Mouse (Mus musculus) retina, adult 2 months (tissue): ENCODE measurements around the gene 2010315B03Rik.
"Not testable (repeated sequence)": the region's sequence is repeated elsewhere in the genome, so short reads cannot be mapped to it uniquely, and the experiment has no call there.

Experiments used
- DNase-seq: peaks from one replicate; pipeline ENCODE4 v3.0.0-alpha.2; 2012; ENCODE audit warnings: low read depth, low spot score

2010315B03Rik gene

DNA sequence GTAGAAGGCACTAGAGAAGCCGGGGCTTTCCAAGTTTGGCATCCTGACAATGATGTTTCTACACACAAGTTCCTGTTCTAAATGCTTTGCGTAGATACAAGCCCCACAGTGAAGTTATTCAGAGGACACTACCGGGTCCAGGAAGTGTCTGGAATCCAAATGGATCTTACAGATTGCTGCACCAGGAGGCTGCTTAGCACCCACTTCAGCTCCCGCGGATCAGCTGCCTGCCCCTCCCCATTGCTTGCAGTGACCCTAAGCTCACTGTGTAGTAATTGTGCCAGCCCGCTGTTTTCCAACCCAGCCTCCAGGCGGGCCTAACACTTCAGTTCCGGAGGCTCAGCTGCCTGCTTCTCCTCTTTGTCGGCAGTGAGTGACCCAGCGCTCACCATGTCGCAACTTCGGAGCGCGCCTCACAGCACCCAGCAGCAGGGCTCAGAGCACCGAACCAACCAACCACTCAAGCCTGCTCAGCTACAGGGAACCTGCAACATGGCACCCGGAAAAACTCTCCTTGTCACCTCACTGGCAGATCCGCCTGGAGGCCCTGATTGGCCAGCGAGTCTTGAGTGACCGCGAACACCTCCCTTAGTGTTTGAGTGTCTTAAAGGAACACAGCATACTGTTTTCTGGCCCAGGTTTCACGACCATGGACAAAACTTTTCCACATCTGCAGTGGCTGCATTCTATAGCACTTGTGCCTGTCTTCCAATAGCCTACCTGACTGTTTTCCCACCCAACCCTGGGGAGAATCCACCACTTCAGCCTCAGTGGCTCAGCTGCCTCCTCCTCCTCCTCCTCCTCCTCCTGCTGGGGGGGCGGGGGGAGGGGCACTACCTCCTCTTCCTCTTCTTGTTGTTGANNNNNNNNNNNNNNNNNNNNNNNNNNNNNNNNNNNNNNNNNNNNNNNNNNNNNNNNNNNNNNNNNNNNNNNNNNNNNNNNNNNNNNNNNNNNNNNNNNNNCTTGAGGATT lies at the start of gene 2010315B03Rik:
Gene 2010315B03Rik (minus strand): TSS at position 526 of the 972 bp plus-strand sequence.
- DNase-seq = peak; percentile 66

DNA sequence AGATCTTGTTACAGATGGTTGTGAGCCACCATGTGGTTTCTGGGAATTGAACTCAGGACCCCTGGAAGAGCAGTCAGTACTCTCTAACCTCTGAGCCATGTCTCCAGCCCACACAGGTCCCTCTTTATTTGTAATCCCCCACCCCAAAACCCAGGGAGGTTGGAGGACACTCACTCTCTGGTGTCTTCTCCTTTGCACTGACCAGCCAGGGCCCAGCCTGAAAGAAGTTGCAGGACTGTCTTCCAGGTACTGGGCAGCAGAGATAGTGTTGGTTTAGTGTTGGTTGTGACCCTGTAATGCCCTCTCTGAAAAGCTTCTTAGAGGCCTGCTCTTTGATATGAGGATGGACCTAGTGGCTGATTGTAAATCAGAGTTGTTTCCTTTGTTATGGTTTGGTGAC lies 994 bp downstream of the 2010315B03Rik start:
- no peak for DNase-seq

DNA sequence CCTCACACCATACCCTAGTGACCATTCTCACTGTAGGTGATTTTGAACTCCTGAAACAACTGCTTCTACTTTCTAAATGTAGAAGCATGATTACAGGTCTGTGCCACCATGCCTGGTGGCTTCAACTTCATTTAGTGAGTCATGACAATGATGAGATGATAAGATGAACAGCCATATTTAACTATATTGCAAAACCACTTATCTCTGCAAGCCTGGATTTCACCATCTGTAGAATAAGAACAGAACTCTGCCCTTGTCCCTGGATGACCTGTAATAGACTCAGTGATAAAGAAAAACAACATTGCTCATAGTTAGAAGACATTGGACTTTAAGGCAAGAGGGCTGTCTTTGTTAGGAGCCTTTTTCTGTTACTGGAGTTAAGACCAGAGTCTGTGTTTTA lies 24.2 kb downstream of the 2010315B03Rik start:
- DNase-seq = no peak

DNA sequence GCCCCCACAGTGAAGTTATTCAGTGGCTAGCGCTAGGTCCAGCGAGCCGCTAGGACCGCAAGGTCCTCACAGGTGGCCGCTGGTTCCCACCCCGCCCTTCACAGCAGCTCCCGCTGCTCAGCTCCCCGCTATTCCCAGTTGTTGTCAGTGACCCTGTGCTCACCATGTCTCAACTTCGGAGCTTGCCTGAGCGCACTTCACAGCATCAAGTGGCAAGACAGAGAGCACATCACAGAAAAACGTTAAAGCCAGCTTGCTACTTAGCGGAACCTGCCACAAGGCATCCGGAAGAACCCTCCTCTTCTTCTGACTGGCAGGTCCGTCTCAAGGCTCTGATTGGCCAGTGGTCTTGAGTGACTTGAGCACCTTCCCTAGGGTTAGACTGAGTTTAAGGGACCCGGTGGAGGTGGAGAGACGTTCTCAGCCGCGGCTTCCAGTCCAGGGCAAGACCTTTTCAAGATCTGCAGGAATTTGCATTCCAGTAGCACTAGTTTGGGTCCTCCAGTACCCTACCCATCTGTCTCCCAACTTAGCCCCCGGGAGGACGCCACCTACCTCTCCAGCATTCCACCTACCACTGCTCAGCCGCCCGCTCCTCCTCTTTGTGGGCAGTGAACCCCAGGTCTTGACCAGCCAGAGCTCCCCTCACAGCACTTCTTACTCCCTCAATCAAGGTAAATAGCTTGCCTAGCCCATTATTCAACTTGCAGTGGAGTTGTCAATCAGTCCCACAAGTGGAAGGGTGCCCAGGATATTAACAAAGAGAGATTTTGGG lies 30.4 kb downstream of the 2010315B03Rik start:
- DNase-seq = peak; percentile 79

GRCm38 (mm10) chr9:124281448-124281791 lies 31.1 kb downstream of the 2010315B03Rik start:
- DNase-seq = peak; percentile 28

DNA sequence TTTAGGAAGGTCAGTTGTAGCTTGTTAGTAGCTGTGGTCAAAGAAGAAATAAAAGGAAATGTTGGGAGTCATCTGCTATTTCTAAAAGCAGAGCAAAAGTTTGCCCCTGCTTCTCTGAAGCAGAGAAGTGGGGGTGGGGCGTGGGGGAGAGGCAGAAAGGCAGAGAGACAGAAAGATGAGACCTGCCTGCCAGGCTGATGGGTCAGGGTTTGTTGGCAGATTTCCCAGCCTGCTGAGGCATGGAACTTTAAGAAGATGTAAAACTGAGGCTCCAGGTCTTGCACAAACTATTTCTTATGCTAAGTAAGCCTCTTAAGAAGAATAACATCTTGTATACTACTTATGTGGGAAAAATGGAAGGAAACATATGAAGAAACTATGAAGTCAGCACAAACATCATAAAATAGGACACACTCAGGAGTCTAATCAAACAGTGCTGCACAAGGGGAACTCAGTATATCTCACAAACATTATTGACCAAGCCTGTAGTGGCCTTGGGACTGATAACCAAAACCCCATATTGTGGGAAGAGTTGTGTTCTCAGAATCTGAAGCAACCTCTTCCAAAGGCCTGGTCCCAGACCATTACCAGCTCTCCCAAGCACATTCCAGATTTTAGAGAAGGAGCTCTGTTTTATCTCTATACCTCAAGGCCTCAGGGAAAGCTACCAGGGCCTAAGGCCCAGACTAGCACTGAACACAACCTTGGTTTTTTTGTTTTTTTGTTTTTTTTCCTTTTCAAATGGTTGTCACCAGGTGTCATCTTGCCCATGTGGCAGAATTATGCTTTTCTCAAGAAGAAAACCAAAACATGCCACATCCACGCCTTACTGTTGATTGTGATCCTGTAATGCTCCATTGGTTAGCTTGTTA lies 31.7 kb downstream of the 2010315B03Rik start:
- DNase-seq = no peak

GRCm38 (mm10) chr9:124279300-124279699 lies 33.2 kb downstream of the 2010315B03Rik start:
- DNase-seq = no peak

GRCm38 (mm10) chr9:124275064-124275463 lies 37.4 kb downstream of the 2010315B03Rik start:
- DNase-seq = no peak

DNA sequence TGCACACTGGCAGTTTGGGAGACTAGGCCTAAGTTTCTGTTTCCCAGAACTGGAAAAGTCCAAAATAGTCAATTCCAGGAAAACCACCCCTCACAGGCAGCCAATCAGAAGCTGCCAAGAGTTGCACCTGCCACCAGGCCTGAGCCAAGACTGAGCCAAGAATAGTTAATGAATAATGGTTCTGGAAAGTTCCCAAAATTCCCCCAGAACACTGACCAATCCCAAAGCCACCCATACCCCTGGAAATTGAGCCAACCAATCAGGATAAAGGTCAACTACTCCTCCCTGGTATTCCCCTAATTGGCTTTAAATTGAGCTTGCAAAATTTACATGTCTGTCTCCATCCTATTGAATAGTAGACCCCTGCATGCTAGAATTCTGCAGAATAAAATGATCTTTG lies 39.3 kb downstream of the 2010315B03Rik start:
- no peak for DNase-seq

DNA sequence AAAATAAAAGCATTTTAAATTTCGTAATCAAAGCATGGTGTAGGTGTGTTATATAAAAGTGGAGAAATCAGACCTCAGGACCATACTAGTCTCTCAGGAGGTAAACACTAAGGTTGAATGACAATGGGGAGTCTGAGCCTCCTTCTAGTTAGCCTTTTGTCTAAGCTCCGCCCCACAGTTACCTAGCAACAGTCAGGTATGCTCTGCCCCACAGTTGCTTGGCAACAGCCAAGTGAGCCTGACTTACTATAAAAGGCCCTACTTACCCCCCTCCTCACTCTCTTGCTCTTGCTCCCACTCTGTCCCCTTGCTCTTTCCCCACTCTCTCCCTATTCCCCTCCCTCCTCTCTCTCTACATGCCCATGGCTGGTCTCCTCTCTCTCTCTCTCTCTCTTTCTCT lies 44.6 kb downstream of the 2010315B03Rik start:
- no peak for DNase-seq

DNA sequence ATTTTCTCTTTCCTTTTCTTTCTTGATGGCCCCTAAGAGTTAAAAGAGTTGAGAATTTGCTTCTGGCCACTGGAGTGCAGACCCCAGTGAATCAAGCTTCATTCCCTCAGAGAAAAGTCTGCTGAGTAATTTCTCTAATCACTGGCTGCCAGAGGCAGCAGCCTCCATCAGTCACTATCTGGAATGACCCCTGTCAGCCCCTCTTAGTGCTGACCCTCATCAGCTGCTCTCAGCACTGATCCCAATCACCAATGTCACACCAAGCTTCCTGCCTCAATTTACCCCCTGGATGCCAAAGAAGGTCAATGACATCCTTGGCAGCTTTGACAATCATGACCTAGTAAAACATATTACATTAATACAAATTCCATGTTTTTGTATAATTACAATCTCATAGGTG lies 45.0 kb downstream of the 2010315B03Rik start:
- DNase-seq = no peak

DNA sequence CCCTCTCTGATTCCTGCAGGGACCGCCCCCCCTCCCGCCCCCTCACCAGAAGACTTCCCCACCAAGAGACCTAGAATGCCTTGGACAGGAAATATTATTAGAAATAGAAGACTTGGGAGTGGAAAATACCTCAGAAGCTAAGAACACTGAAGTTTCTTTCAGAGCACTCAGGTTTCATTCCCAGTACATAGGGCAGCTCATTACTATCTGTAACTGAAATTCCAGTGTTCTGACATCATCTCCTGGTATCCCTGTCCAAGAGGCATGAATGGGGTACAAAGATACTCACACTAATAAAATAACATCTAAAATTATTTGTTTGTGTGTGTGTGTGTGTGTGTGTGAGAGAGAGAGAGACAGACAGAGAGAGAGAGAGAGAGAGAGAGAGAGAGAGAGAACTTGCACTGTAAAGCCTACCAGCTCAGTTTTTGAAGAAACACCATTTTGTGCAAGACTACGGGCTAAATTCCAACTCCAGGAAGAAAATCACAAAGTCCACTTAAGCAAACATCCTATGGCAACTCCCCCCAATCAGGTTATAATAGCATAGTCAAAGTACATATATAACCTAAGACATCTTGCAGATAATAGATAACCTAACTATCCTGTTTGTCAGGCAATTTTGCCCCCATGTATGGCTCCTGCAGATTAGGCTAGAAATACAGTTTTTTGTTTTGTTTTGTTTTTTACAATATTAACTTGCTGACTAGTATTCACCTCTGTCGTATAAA lies 49.3 kb downstream of the 2010315B03Rik start:
- DNase-seq = no peak

DNA sequence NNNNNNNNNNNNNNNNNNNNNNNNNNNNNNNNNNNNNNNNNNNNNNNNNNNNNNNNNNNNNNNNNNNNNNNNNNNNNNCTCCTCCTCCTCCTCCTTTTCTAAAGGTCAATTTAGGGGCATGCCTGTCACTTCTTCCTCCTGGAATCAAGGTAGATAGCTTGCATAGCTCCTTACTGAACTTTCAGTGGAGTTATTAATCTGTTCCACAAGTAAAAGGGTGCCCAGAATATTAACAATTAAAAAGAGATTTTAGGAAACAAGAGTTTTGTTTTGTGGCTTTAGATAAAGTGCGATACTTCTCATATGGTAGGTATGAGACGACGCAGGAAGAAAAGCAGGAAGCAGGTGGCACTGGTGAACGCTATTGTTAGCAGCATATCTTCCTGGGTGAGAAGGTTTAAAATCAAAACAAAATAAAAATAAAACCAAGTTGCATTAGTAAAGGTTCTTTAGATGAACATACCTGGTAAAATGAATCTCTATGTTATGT lies 54.4 kb downstream of the 2010315B03Rik start:
- DNase-seq = no peak

DNA sequence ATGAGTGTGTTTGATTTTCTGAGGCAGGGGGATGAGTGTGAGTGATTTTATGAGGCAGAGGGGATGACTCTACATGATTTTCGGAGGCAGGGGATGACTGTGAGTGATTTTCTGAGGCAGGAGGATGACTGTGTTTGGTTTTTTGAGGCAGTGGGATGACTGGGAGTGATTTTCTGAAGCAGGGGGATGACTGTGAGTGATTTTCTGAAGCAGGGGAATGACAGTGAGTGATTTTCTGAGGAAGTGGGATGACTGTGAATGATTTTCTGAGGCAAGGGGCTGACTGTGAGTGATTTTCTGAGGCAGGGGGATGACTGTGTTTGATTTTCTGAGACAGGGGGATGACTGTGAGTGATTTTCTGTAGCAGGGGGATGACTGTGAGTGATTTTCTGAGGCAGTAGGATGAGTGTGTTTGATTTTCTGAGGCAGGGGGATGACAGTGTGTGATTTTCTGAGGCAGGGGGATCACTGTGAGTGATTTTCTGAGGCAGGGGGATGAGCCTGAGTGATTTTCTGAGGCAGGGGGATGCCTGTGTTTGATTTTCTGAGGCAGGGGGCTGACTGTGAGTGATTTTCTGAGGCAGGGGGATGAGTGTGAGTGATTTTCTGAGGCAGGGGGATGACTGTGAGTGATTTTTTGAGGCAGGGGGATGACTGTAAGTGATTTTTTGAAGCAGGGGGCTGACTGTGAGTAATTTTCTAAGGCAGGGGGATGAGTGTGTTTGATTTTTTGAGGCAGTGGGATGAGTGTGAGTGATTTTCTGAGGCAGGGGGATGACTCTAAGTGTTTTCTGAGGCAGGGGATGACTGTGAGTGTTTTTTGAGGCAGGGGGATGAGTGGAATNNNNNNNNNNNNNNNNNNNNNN lies 55.1 kb downstream of the 2010315B03Rik start:
- peak; percentile 90 for DNase-seq

GRCm38 (mm10) chr9:124256271-124257199 lies 56.0 kb downstream of the 2010315B03Rik start:
- DNase-seq = not testable (repeated sequence)

DNA sequence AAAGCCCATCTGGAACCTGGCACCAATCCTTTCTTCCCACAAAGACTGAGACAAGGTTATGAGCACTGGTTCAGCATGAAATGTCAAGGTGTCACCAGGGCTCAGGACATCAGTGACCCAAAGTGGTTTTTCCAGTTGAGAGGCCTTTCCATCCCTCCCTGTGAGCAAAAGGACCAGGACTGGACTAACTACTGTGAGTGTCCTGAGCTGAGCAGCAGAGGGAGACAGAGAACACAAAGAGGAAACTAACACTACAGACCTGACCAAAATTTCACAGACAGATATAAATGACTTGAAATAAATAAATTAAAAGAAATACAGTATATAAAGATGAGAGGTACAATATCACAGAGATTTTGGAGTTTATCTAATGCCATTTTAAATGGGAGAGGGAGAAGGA lies 61.1 kb downstream of the 2010315B03Rik start:
- no peak for DNase-seq
